Mouse (Mus musculus): Measurements from ENCODE around the gene Ear14.
"Not testable (repeated sequence)": the region's sequence is repeated elsewhere in the genome, so short reads cannot be mapped to it uniquely, and the experiment has no call there.

Ear14 gene

GRCm38 (mm10) chr14:51252206-51252605 lies 49.0 kb downstream of the Ear14 start:
- DNase-seq (ENCODE audit: low spot score in 2 of 2), result not testable (repeated sequence)

GRCm38 (mm10) chr14:51253569-51253968 lies 50.4 kb downstream of the Ear14 start:
- DNase-seq (ENCODE audit: low spot score in 2 of 2), result no peak

Data from frontal cortex, postnatal 36 days (tissue).